Mouse (Mus musculus) bone marrow, adult 2 months (tissue): Measurements from ENCODE around the gene Ppid. TPM values are rescaled to one million over a fixed set of nuclear protein-coding genes. Genes with fewer than 3 reads are reported as not detected.
A peak's percentile ranks its signal among the peaks of the same experiment; 100 is the strongest.

ENCODE experiments used
- H3K27ac ChIP-seq: fragments of 200-500 bp; 2 replicates; pipeline ENCODE4 v1.5.1; 2012; ENCODE audit warnings: low read depth, mild to moderate bottlenecking, control low read depth, inconsistent platforms, low read length; ENCODE audit not compliant: control insufficient read depth, poor library complexity, insufficient read depth
- H3K4me1 ChIP-seq: fragments of 200-500 bp; 2 replicates; pipeline ENCODE4 v1.6.1; 2011; ENCODE audit warnings: low read length; ENCODE audit not compliant: control insufficient read depth, insufficient read depth
- H3K4me3 ChIP-seq: fragments of 200-500 bp; replicated peaks from 2 replicates; pipeline ENCODE3; 2011; ENCODE audit warnings: mild to moderate bottlenecking, low read depth, low read length, control low read depth; ENCODE audit not compliant: control insufficient read depth
- CTCF ChIP-seq: fragments of 200-500 bp; IDR thresholded peaks from 2 replicates; pipeline ENCODE4 v1.5.1; 2011; ENCODE audit warnings: low read length, control low read depth; ENCODE audit not compliant: control insufficient read depth, insufficient read depth
- POLR2A ChIP-seq: fragments of 200-500 bp; IDR thresholded peaks from 2 replicates; pipeline ENCODE4 v1.6.1; 2011; ENCODE audit warnings: low read depth, mild to moderate bottlenecking, control low read depth, low read length, borderline replicate concordance; ENCODE audit not compliant: control insufficient read depth
- WGBS: fragments of 180-500 bp; shearing (Covaris S2); methylation state at CpG from one replicate; pipeline ENCODE4 v1.1.7; 2018; 5-methylcytosine and 5-hydroxymethylcytosine counted together
- polyA plus RNA-seq: library from polyadenylated mRNA; stranded (reverse); fragments of >200 nt; gene quantifications from 2 replicates; pipeline ENCODE4 v1.2.4, GENCODE M21; 2011; ENCODE audit warnings: low replicate concordance; ENCODE audit not compliant: missing spikeins, insufficient read depth, insufficient read length

The Ppid gene
- polyA plus RNA-seq, result 54.4 and 65.4 TPM in 2 replicates

DNA sequence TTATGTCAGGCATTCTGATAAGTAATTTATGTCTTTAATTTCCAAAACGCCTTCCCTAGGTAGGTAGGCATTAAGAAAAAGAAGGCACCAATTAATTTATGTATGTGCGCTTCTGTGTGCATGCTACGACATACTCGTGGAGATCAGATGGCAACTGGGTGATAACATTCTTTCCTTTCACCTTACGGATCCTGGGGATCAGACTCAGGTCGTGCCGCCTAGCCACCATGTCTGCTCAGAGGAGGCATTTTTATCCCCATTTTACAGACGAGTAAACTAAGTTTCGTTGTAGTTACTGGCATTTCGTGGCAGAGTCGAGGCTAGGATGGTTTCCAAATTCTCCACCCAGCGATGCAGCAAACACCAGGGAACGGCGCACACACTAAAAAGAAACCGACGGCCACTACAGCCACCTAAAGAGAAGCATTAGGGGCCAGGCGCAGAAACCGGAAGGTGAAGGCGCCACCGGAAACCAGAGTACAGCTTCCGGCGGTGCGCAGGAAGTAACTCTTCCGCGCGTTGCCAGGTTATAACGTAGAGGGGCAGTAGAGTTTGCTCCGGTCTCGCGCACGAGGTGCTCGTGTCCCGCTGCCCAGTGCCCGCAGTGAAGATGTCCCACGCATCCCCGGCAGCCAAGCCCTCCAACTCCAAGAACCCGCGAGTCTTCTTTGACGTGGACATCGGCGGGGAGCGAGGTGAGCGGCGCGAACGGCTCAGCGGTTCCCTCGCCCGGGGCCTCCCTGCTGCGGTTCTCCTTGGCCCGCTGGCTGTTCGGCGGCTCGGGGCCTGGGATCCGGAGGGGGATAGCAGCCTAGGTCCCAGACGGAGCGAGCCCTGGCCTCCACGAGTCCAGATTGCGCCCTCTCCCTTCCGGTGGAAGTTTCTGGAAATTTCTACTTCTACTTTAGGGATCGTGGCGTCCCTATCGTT is at the start of gene Ppid:
Gene Ppid, plus strand, starts transcription at position 480 of the 930 bp plus-strand sequence.
- WGBS, result 3% methylated on average over 63 of the region's 63 CpGs
- TF ChIP-seq POLR2A (peak; percentile 79; the same call in 1 of the 2 replicates), CTCF (no peak)

GRCm38 (mm10) chr3:79542585-79542984 is 48.6 kb upstream of the Ppid start:
- peak; percentile 10; the same call in 1 of the 2 replicates for TF ChIP-seq CTCF
- no peak for TF ChIP-seq POLR2A
- no peak overlapping the region for H3K27ac ChIP-seq
- WGBS, result 9% methylated on average over 6 of the region's 6 CpGs
- no peak overlapping the region for H3K4me3 ChIP-seq
- H3K4me1 ChIP-seq, result peaks cover 3% of the 10 kb centered on the region; the same call in 1 of the 2 replicates

More for the DNA sequence above, at the start of gene Ppid:
- Histone ChIP-seq H3K27ac (peak within 1 kb of the TSS; percentile 48), H3K4me1 (peaks cover 1% of the 10 kb centered on the region; the same call in 1 of the 2 replicates), H3K4me3 (peak within 1 kb of the TSS; percentile 86)

- Histone ChIP-seq H3K27ac (no peak overlapping the region), H3K4me3 (no peak overlapping the region), H3K4me1 (no peaks in the 10 kb centered on the region)
- TF ChIP-seq CTCF (no peak), POLR2A (no peak)
- WGBS, result 61% methylated on average over 17 of the region's 17 CpGs
These were observed 42.3 kb upstream of the Ppid start for GRCm38 (mm10) chr3:79548681-79549437.

- H3K4me3 ChIP-seq, result no peak overlapping the region
- 95% methylated on average over 8 of the region's 8 CpGs for WGBS
- TF ChIP-seq POLR2A, result no peak
- no peak for TF ChIP-seq CTCF
- H3K4me1 ChIP-seq, result no peaks in the 10 kb centered on the region
- H3K27ac ChIP-seq, result no peak overlapping the region
These were observed 41.3 kb upstream of the Ppid start for GRCm38 (mm10) chr3:79549751-79550393.

- no peak for TF ChIP-seq POLR2A
- TF ChIP-seq CTCF, result no peak
- 87% methylated on average over 10 of the region's 10 CpGs for WGBS
These were observed 39.2 kb upstream of the Ppid start for GRCm38 (mm10) chr3:79551826-79552552.

DNA sequence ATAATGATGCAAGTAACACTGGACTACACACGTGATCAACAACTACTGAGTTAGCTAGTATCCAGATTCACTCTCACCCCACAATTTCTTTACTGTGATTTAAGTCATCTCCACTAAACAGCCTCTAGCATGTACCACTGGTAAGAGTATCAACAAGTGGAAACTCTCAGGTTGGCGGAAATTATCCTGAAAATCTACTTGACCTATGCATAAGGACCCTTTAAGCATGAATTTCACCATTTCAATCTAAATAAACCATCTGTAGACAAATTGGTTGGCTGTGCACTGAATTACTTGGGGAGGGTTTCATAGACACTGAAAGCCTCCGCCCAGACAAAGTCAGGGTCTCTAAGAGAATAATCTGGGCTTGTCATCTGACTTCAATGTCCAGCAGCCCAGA is 37.4 kb upstream of the Ppid start:
- no peak overlapping the region for H3K27ac ChIP-seq
- no peaks in the 10 kb centered on the region for H3K4me1 ChIP-seq
- no peak overlapping the region for H3K4me3 ChIP-seq
- 87% methylated on average over 3 of the region's 3 CpGs for WGBS
- TF ChIP-seq CTCF, result no peak
- no peak for TF ChIP-seq POLR2A

More at GRCm38 (mm10) chr3:79551826-79552552, 39.2 kb upstream of the Ppid start:
- no peak overlapping the region for H3K4me3 ChIP-seq
- H3K27ac ChIP-seq, result no peak overlapping the region
- no peaks in the 10 kb centered on the region for H3K4me1 ChIP-seq

DNA sequence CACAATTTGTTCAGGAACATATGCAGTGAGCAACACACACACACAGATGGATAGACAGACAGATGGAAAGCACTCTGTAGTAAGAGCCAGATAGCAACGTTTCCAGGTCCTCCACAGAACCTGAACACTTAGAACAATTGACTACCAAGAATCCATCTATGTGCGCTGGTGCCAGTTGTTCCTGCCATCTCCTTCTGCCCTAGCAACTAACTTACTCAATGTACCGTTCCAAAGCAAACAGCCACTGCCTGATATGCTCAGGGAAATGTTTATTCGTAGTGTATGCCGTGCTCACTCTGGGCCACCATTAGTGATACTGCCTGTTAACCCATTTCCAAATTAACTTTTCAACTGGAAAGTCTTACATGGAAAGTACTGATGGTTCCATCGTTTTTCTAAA is 36.1 kb upstream of the Ppid start:
- TF ChIP-seq POLR2A (no peak), CTCF (no peak)
- 88% methylated on average over 6 of the region's 6 CpGs for WGBS
- no peak overlapping the region for H3K4me3 ChIP-seq
- H3K27ac ChIP-seq, result no peak overlapping the region
- no peaks in the 10 kb centered on the region; the same call in 1 of the 2 replicates for H3K4me1 ChIP-seq
